Mouse (Mus musculus) kidney, postnatal 25 days (tissue): ENCODE data around the gene Leng8.

Experiments
- DNase-seq, 2 experiments: peaks; one replicate each; pipeline ENCODE4 v3.0.0; 2021; ENCODE audit warnings: mixed read lengths in 2 of 2

The Leng8 gene

GRCm38 (mm10) chr7:4136771-4137531, at the start of gene Leng8:
Gene Leng8, plus strand, starts transcription at chr7:4137039.
- DNase-seq, result peak; percentile 98 to 100

GRCm38 (mm10) chr7:4087238-4087895, 49.5 kb upstream of the Leng8 start:
- no peak for DNase-seq

GRCm38 (mm10) chr7:4087896-4088480, 48.9 kb upstream of the Leng8 start:
- no peak for DNase-seq

GRCm38 (mm10) chr7:4088679-4089078, 48.2 kb upstream of the Leng8 start:
- no peak for DNase-seq

GRCm38 (mm10) chr7:4091170-4091569, 45.7 kb upstream of the Leng8 start:
- DNase-seq, result no peak

- no peak for DNase-seq
Observed at GRCm38 (mm10) chr7:4098301-4098700, 38.5 kb upstream of the Leng8 start.

- DNase-seq, result no peak
Observed at GRCm38 (mm10) chr7:4098832-4099231, 38.0 kb upstream of the Leng8 start.

- no peak for DNase-seq
Observed at GRCm38 (mm10) chr7:4101144-4101543, 35.7 kb upstream of the Leng8 start.

- DNase-seq, result peak in 1 of 2 experiments; percentile 30
Observed at GRCm38 (mm10) chr7:4103411-4103810, 33.4 kb upstream of the Leng8 start.

- no peak for DNase-seq
Observed at GRCm38 (mm10) chr7:4111766-4112165, 25.1 kb upstream of the Leng8 start.

GRCm38 (mm10) chr7:4117050-4117814, 19.6 kb upstream of the Leng8 start:
- no peak for DNase-seq

- no peak for DNase-seq
Observed at GRCm38 (mm10) chr7:4119344-4119902, 17.4 kb upstream of the Leng8 start, which contains the start of gene Ttyh1. Gene Ttyh1, plus strand, starts transcription at chr7:4119408.

- DNase-seq, result no peak
Observed at GRCm38 (mm10) chr7:4119976-4120921, 16.6 kb upstream of the Leng8 start.

- DNase-seq, result no peak
Observed at GRCm38 (mm10) chr7:4122076-4122768, 14.6 kb upstream of the Leng8 start.

GRCm38 (mm10) chr7:4122783-4123182, 14.1 kb upstream of the Leng8 start:
- DNase-seq, result no peak

GRCm38 (mm10) chr7:4123732-4124131, 13.1 kb upstream of the Leng8 start:
- DNase-seq, result no peak

- DNase-seq, result no peak
Observed at GRCm38 (mm10) chr7:4124315-4124759, 12.5 kb upstream of the Leng8 start.

- DNase-seq, result no peak
Observed at GRCm38 (mm10) chr7:4124856-4125255, 12.0 kb upstream of the Leng8 start.

GRCm38 (mm10) chr7:4125306-4125705, 11.5 kb upstream of the Leng8 start:
- no peak for DNase-seq

GRCm38 (mm10) chr7:4126992-4127785, 9.7 kb upstream of the Leng8 start:
- no peak for DNase-seq
